Mouse (Mus musculus) mouse embryonic stem cell (cell line): ENCODE measurements around the gene Nr2c1.

Experiments
- in situ Hi-C, 2 experiments: fragments of 300-500 bp; cut with MboI; formaldehyde crosslinking; loops; 1 replicate in 1 of 2; 3 replicates in 1 of 2; pipeline ENCODE4 v1.14.3; 2019 to 2020; ENCODE audit warnings: low sequenced_read_pairs in 2 of 2, low pct_unique_long_range_greater_than_20kb in 1 of 2, mixed read lengths in 1 of 2; ENCODE audit not compliant: unreplicated experiment in 1 of 2

Nr2c1 gene

DNA sequence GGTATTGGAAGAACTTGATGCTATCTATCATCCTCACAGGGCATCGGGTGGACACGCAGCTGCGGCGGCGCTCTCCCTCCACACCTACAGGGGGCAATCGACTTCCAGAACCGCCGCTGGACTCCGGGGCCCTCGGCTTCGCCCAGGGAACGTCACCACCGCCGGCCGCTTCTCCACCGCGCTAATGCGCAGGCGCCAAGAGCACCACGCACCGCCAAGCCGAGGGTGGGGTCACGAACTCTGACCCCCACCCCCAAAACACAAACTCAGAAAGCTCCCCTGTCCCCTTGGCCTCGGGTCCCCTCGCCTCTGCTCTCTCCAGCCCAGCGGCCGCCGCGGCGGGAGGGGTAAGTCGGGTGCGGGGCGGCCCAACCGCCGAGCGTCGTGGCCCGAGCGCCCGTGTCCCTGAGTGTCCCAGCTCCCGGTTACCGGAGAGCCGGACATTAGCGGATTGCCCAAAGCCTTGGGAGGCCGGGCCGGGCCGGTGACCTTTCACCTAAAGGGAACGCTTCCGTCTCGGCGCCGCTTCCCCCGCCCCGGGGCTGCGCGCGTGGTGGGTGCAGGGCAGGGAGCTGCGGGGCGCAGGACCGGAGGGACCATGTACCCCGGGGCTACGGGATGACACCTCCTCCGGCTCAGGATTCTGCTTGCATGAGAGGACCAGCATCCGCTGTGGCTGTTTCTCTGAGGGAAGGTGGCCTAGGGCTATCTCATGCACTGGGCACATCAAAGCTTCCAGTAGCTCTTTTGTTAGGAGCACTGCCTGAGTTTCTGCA lies at the start of gene Nr2c1:
Gene Nr2c1 (plus strand): TSS at position 268 of the 776 bp plus-strand sequence.
- in situ Hi-C loops = no loop called here

DNA sequence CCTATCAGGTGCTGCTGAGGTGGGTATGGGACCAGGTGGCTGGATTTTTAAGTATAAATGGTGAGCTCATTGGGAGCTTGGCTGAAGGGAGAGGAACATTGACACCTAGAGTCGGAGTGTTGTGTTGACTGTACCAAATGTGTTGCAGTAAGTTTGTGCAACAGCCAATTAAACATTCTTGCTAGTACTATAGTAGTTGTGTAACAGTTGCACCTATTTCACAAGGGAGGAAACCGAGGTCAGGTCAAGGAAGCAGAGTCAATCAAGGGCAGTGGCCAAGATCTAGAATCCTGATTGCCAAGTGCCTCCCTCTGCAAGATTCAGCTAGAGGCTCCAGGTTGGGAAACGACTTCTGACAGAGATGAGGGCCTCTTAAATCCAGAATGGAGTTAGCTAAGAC lies 49.7 kb upstream of the Nr2c1 start:
- in situ Hi-C loops = no loop called here

DNA sequence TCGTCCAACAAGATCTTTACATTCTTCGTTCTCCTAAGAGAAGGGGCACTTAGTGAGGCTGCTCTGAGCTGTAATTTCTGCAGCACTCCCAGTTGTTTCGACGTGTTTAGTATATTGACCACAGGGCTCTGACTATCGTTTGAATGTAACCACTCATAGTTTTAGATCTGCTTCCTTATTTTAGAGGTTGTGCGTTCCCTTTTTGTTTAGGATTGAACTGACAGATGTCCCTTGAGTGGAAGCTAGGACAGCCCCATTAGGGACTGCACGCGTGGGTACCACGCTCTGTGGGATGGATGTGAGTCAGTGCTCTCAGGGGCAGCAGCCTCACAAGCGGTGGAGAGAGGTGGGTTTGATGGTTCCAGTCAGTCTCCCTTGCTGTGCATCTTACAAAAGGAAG lies 42.3 kb upstream of the Nr2c1 start:
- in situ Hi-C loops = no loop called here

DNA sequence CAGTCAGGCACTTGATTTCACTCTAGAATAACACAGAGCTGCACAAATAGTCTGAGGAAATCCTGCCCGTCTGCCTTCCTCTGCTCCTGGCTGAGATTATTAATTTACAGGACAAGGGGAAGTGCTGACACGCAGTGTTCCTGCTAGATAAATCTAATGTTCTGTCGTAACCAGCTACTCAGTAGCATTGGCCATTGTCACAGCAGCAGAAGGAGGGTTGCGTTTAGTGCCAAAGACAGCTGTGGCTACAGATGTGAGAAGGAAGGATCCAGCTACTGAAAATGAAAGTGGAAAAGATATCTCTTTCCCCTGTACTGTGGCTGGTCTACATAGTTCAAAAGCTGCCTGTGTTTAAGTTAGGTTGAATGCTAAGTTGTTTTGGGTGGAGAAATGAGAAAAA lies 40.7 kb upstream of the Nr2c1 start:
- in situ Hi-C loops = no loop called here

DNA sequence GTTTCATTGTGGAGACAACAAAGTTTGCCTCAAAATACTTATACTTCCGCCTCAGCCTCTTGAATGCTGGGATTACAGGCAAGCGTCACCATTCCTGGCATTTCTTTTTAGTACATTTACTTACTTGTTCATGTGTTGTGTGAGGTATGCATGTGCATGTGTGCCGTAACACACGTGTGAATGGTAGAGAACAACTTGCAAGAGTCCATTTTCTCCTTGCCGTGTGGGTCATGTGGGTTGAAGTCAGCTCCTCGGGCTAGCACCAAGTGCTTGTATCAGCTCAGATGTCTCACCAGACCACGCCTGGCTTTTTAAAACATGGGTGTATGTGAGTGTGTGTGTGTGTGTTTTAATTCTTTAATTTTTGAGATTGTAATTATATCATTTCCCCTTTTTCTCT lies 40.2 kb upstream of the Nr2c1 start:
- in situ Hi-C loops = no loop called here

DNA sequence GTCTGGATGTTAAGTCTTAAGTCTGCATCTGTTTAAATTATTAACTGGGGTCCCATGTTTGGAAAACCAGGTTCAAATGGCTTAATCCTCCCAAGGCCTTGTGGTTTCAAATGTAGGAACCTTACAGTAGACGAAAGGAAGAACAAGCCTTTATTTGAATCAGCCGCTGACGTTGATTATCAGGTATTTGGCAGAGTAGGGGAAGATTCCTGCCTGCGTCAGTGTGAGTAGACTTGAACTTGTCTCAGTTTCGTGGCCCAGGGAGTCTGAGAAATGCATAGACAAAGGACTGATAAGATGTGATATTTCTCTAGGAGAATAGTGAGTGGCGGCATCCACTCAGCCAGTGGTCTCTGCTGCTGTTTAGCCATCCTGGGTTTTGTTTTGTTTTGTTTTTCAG lies 39.0 kb upstream of the Nr2c1 start:
- in situ Hi-C loops = no loop called here

DNA sequence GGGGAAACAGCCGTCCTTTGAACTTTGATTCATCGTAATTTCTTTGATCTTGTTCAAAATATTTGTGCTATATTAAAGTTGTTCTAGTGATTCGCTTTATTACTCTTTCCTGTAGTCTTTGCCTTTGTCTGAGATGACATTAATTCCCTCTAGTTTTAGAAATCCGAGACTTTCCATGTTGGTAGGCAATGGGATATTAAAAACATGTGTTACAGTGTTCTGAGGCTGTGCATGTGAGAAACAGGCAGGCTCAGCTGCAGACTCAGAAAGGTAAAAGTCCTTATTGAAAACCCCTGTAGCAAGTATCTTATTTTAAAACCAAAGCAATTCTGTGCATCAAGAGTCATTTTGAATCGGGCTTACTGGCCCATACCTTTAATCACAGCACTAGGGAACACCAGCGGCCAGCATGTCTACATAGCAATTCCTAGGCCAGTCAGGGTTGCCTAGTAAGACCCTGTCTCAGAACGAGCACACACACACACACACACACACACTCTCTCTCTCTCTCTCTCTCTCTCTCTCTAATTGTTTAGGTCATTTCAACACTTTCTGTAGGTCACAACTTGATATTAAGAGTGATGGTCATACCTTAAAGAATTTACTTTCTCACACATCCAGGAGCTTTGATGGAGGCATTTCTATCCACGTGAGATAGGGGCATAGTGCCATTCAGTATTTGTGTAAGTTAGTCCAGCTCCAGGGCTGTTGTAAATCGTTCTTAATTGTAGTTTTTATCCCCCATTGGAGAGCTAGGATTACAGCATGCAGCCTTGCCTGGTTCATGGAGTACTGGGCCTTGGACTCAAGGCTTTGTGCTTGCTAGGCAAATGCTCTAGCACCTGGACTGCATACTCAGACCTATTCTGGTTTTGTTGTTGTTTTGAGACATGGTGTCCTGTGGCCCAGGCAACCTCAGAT lies 36.7 kb upstream of the Nr2c1 start:
- in situ Hi-C loops = no loop called here

DNA sequence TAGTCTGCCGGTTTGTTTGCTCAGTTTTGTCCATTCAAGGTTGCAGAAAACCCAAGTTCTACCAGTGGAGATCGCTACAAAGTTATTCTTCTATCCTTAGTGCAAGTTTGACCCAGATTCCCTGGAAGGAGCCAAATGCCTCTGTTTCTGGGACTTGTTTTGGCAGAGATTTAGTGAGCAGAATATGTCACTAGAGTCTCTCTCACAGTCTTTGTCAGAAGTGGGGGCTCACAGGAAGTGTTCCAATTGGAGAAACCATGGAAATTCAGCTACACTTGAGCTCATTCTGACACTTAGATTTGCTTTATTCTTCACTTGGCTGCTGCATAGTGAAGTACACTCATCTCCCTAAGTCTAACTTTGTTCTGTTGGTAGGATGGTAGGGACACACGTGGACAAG lies 35.6 kb upstream of the Nr2c1 start:
- in situ Hi-C loops = no loop called here

DNA sequence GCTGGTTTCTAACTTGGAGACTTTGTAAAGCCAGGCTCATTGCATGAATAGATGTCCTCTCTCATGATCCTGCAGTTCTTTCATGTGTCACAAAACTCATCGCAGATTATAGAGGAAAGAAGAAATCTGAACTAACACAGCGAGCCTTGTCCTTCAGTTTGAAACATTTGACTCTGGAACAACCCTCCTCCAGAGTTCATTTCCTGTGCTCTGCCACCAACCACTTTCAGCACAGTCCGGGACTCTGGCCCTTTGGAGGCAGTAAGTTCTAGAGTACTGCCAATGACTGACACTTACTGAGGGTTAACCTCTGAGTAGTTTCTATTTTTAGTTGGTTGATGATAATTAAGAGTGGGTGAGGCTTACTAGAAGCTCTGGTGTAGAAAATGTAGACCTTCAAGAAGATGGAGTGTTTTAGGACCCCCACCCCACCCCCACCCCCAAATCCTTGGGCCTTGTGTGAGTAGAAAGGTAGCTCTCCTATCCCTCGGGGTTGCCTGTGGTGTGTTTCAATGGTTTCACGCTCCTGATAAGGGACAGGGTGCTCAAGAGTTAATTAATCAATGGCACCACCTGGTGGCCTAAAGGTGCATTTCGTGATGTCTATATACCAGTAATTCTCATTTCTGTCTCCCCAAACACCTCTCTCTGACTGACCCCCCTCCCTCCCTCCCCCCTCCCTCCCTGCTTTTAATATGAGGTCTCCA lies 31.8 kb upstream of the Nr2c1 start:
- in situ Hi-C loops = no loop called here

DNA sequence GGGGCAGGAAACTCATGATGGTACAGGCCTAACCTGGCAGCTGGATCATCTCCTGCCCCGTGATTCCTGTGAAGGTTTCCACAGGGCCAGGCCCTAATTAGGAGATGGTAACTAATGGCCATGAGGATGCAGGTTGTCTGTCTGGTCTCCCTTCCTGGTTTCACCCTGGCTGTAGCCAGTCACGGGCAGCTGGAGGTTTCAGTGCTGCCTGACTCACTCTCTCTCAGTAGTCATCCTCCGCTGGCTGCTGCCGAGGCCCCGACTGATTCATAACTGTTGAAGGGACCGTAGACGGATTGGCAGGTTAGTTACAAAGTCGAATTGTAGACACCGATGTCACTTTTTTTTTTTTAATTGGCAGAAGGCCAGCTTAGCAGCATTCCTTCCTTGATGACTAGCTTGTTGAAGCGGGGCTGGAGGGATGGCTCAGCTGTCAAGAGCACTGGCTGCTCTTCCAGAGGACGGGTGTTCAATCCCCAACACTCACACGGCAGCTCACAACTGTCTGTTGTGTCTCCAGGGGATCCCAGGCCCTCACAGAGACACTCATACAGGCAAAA lies 31.0 kb upstream of the Nr2c1 start:
- in situ Hi-C loops = no loop called here

DNA sequence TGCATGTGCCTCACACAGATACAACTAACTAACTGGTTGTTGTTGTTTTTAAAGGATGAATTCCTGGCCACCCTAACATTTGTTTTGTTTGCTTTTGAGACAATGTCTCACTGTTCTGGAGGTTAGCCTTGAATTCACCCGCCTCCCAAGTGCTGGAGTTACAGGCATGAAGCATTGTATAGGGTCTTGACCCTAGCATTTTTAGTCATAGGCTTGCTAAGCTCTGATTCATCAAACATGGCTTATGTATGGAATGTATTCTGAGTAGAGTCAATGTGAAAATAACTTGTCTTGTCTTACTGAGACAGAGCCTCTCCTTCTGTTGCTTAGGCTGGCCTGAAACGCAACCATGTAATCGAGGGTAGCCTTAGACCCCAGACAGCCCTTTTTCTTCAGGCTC lies 29.9 kb upstream of the Nr2c1 start:
- in situ Hi-C loops = no loop called here

DNA sequence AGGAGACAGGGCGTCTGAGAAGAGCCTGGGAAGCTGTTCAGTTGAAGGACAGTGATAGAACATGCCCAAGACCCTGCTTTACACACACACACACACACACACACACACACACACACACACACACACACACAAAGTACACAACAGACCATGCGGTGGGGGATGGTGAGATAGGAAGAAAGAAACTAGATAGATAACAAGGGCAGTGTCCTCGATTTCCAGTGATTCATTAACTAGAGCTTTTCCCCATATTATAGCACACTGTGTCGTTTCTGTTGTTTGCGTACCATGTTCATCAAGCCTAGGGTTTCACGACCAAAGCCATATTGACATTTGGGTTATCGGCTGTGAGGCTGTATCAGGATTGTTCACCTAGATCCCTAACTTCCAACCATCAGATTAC lies 28.8 kb upstream of the Nr2c1 start:
- in situ Hi-C loops = no loop called here

DNA sequence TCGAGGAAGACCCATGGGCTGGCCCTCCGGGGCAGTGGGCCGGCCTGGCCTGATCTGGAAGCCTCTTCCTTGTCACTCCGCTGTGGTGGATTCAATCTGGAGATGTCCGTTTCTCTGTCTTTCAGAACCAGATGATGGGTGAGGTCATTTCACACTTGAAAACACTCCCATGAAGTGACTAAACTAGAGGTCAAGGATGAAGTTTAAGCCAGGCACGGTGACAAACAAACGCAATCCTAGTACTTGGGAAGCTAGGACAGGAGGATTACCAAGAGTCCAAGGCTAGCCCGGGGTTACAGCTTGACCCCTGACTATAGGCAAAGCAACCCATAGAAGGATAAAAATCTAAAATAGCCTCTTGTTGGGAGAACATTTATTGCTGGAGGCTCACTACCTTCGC lies 27.1 kb upstream of the Nr2c1 start:
- in situ Hi-C loops = no loop called here

DNA sequence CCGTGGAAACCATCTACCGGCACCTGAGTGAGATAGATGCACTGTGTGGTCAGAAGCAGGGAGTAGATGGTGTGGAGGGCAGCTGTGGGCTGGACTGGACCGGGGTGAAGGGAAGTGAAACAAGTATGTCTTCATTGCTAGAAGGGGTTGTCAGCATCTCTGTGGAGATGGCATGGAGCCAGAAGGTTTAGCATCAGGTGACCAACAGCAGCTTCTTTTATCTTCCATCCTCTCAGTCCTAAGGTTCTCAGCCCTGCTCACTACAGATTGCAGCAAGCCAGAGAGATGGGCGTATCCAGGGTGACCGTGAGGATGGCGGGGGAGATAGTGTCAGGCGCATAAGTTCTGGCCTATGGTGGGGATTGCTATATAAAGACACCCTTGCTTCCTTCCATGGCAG lies 25.2 kb upstream of the Nr2c1 start:
- in situ Hi-C loops = no loop called here

DNA sequence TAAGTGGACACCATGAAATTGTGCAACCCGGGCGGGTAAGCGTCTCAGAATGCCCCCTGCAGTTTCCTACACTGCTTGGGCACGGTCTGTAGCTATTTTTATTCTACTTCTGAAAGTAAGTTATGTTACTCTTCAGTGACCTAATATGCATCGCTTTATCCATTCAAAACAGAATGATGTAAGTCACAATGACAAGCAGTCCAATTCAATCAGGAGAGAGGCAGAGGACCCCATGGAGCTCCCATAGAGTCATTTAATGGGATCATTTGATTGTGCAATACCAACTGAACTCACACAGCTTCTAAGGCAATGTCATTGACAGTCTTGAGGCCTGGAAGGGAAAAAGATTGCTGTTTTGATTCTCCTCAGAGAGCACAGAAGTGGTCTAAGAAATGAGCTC lies 24.2 kb upstream of the Nr2c1 start:
- in situ Hi-C loops = no loop called here

DNA sequence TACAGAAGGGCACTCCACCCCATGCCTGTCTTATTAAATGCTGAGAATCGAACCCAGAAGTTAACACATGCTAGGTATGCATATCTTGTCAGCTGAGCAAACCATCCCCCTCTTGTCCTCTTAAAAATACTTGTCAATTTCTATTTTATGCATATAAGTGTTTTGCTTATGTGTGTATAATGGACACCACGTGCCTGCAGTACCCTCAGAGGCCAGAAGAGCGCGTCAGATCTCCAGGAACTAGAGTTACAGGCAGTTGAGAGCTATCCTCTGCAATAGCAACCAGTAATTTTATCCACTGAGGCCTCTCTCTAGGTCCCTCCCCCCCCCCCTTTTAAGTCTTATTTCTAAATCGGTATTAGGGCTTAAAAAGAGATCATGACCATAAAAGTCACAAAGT lies 23.4 kb upstream of the Nr2c1 start:
- in situ Hi-C loops = no loop called here

DNA sequence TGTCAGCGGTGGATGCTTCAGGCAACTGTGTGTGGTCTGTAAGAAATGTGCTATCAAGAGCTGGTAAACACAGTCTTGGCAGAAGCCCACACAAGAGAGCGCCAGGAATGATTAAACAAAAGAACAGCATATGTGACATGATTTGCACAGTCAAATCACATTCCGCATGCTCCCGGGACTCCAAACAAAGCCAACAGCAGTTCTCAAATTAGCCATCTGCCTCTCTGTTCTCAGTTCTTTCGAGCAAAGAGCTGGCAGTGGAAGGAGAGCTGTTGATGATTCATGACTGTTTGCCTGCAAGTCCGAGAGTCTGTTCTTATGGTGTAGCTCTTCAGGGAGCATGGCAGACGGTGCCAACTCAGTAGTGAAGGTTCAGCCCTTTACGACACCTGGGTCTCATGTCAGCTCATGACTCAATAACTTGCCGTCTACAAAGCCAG lies 18.1 kb upstream of the Nr2c1 start:
- in situ Hi-C loops = no loop called here

DNA sequence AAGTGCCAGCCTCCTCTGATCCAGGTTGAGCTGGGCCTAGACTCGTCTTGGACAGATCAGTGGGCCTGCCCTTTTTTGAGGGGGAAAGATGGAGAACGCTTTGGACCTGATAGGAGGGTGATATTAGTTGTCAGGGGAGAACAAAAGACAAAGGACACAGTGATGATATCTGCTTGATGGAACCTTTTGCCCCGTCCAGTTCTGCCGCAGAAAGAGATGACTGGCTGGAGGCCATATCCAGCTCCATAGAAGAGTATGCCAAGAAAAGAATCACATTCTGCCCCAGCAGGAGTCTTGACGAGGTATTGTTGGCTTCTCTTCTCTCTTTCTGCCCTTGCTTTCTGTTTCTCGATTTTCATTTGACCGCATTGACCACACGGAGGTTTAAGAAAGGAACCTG lies 14.7 kb upstream of the Nr2c1 start:
- in situ Hi-C loops = no loop called here

DNA sequence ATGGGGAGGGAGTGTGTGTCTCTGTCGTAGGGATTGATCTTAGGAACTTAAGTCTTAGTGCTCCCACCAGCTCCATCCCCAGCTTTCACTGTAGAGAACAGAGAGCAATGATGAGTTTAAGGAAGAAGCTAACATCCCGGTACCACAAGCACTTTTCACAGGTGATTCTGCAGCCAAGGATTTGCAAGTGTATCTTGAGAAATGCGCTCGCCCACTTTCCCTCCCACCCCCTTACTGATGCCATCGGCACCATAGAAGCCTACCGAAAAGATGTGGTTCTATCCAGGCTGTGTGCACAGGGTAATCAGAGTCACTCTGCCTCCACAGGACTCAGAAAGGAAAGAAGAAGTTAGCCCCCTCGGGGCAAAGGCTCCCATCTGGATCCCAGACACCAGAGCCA lies 14.1 kb upstream of the Nr2c1 start:
- in situ Hi-C loops = no loop called here
